Mouse (Mus musculus): ENCODE data around the gene Gnl1. TPM values are rescaled to one million over a fixed set of nuclear protein-coding genes. Genes with fewer than 3 reads are reported as not detected.
"Not testable (repeated sequence)": the region's sequence is repeated elsewhere in the genome, so short reads cannot be mapped to it uniquely, and the experiment has no call there.

The Gnl1 gene
- total RNA-seq (2021): 100 to 1,000 TPM; 186 TPM
- long read RNA-seq, experiment 1, transcript Gnl1-201 (12 exons, 2,848 nt): major isoform, 261 of 291 reads
- long read RNA-seq, experiment 1, partial matches to known transcripts: 23 of 291 reads
- long read RNA-seq, experiment 1, other reads (novel, unspliced or antisense): 7 of 291 reads
- long read RNA-seq, experiment 2, transcript Gnl1-201 (12 exons, 2,848 nt): major isoform, 216 of 255 reads
- long read RNA-seq, experiment 2, partial matches to known transcripts: 30 of 255 reads
- long read RNA-seq, experiment 2, other reads (novel, unspliced or antisense): 9 of 255 reads

DNA sequence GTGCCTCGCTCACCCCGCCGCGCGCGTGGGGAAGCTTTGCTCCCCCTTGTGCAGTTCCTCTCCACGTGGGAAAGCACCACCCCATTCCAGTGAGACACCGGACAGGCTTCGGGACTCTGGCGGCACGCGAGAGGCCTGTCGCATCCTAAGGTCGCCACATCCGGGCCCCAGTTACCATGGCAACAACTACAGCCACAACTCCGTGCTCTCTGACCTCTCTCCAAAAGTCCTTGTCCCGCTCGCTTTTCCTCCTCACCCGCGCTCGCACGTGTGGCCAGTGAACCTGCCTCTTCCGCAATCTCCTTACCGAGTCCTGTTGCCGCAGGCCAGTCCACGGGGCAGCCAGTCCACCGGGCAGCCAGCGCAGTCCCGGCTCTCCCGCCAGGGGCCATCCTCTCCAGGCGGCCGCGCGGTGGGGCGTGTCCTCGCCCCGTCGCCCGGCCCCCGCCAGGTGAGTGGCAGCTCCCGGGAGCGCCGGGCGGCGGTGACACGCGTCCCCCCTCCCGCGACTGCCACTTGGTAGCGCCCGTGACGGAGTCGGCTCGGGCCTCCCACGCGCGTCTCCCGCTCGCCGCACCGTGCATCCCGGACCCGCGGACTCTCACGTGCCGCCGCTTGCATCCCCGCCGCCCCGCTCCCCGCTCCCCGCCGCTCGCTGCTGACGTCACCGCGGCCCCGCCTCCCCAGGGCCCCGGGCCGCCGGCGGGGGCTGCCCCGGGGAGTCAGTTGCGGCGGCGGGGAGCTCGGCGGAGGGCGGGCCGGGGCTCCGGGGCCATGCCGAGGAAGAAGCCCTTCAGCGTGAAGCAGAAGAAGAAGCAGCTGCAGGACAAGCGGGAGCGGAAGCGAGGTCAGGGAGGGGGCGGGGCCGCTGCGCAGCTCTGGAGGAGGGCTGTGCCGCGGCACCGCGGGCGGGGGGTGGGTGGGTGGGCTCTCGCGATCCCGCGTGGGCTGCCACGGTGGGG, at the start of gene Gnl1, which contains the start of gene Prr3:
Gene Gnl1 (plus strand): TSS at position 451 of the 962 bp plus-strand sequence.
Gene Prr3 (minus strand): TSS at position 836 of the 962 bp plus-strand sequence.
- intact Hi-C loops (cut with DNase I): loop anchor here (1.0 kb wide), 1 partner anchor 9 kb away; no protein-coding TSS in a partner anchor
- DNase-seq (ENCODE audit: extremely low spot score in 1 of 2, low spot score in 2 of 2): peak; percentile 92 to 93
- TF ChIP-seq CTCF (IDR thresholded peaks at IDR 0.05): peak; percentile 24
- Histone ChIP-seq H3K27ac (peak within 1 kb of the TSS; percentile 95), H3K4me3 (peak within 1 kb of the TSS; percentile 79)

DNA sequence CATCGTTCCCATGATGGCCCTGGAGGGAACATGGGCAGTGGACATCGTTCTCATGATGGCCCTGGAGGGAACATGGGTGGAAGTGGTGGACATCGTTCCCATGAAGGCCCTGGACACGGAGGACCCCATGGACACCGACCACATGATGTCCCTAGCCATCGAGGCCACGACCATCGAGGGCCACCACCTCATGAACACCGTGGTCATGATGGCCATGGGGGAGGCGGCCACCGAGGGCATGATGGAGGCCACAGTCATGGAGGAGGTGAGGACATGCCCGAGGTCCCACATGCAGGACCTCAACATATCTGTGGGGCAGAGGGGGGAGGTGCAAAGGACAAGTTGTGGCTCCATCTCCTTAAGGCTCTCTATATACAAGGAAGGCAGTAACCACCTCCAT, 49.0 kb upstream of the Gnl1 start:
- Histone ChIP-seq H3K4me3 (no peak overlapping the region), H3K27ac (no peak overlapping the region)
- DNase-seq (ENCODE audit: extremely low spot score in 1 of 2, low spot score in 2 of 2): no peak
- intact Hi-C loops (cut with DNase I): loop anchor here (10.0 kb wide), 1 partner anchor 134 kb away; no protein-coding TSS in a partner anchor
- TF ChIP-seq CTCF (IDR thresholded peaks at IDR 0.05): no peak

DNA sequence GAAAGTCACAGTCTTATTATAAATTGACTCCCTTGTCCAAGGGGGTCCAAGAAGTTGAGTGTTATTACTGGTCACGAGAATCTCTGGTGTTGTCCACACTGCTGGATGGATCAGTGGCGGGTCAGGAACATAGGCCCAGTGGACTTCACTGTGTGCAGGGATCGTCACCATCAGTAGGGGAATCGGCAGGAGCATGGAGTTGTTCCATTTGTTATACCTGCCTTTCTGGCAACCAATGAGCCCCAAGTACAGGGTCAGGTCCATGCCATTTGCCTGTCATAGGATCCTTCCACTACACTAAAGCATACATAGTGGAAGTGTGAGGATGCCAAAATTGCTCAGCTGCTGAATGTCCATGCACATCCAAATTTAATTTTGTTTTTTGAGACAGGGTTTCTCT, 47.0 kb upstream of the Gnl1 start:
- TF ChIP-seq CTCF (IDR thresholded peaks at IDR 0.05): no peak
- Histone ChIP-seq H3K4me3 (no peak overlapping the region), H3K27ac (no peak overlapping the region)
- intact Hi-C loops (cut with DNase I): loop anchor here (10.0 kb wide), 1 partner anchor 132 kb away; no protein-coding TSS in a partner anchor
- no peak for DNase-seq (ENCODE audit: extremely low spot score in 1 of 2, low spot score in 2 of 2)

DNA sequence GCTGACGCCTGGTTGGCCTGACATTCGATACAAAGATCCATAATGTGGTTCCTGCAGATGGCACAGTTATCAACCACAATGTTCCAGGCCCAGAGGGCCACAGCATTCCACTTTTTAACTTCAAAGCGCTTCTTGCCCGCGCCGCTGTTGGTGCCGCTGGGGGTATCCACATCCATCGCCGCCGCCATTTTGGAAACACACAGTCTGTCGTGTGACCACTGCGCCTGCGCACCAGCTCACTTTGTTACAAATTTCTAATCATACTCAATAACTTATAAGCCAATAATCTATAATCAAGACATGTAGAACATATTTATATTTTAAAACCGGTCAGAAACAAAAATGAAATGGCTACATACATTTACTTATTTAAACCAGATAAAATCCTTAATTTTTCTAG, 43.9 kb upstream of the Gnl1 start:
- not testable (repeated sequence) for H3K27ac ChIP-seq; H3K4me3 ChIP-seq; DNase-seq (ENCODE audit: extremely low spot score in 1 of 2, low spot score in 2 of 2)
- intact Hi-C loops (cut with DNase I): loop anchor here (5.0 to 10.0 kb wide), 3 partner anchors 37 to 257 kb away; partner anchors contain the start of gene H2-T3

DNA sequence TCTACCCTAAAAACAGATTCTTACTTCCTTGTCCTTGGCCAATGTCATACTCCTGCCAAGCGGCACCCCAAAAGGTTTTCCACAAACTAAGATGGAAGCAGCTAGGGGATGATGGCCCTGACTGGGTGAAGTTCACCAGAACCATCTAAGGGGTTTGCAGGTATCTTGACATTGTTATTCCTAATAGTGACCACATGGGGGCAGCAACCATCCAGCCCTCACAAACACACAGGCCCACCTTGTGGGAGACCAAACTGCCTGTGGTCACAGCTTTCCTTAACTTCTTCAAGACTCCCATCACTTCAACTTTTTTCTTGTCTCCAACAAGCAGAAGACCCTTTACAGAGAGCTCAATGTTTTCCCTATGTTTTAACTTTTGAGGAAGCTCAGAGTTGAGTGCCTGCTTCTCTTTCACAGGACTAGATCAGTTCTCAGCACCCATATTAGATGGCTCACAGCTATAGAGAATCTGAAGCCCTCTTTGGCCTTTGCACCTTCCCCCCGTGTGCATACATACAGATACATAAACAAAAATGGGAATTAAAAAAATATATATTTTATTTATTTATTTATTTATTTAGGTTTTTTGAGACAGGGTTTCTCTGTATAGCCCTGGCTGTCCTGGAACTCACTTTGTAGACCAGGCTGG, 41.8 kb upstream of the Gnl1 start:
- Histone ChIP-seq H3K27ac (no peak overlapping the region), H3K4me3 (no peak overlapping the region)
- peak; percentile 85 for TF ChIP-seq CTCF (IDR thresholded peaks at IDR 0.05)
- intact Hi-C loops (cut with DNase I): loop anchor here (1.0 to 10.0 kb wide), 4 partner anchors 34 to 254 kb away; partner anchors contain the start of gene H2-T3
- no peak for DNase-seq (ENCODE audit: extremely low spot score in 1 of 2, low spot score in 2 of 2)

DNA sequence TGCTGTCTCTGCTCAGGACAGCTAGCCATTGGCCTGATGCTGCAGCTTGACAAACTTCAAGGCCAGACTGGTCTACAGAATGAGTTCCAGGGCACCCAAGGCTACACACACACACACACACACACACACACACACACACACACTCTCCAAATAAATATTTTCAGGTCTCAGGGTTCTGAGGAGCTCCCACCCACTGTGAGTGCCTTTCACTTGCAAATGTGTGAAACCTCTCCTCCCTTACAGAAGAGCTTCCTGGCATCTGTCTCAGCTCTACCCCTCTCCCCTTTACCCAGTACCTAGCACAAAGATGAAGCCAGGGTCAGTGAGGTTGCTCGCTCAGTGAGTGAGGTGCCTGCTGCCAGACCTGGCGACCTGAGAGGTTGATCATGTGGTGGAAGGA, 40.5 kb upstream of the Gnl1 start:
- TF ChIP-seq CTCF (IDR thresholded peaks at IDR 0.05): no peak
- H3K4me3 ChIP-seq: no peak overlapping the region
- no peak overlapping the region for H3K27ac ChIP-seq
- intact Hi-C loops (cut with DNase I): loop anchor here (5.0 to 10.0 kb wide), 3 partner anchors 33 to 253 kb away; partner anchors contain the start of gene H2-T3
- DNase-seq (ENCODE audit: extremely low spot score in 1 of 2, low spot score in 2 of 2): no peak

DNA sequence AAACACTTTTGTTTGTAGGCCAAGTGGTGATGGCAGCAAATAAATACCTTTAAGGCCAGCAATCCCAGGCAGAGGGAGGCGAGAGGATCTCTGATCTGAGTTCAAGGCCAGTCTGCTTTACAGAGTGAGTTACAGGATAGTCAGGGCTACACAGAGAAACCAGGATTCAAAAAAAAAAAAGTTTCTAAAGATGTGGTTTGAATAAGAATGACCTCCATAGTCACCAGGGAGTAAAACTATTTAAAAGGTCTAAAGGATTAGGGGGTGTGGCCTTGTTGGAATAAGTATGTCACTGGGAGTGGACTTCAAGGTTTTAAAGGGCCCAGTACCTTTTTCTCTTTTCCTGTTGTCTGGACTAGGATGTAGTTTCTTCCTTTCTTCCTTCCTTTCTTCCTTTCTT, 39.7 kb upstream of the Gnl1 start:
- no peak overlapping the region for H3K27ac ChIP-seq
- intact Hi-C loops (cut with DNase I): loop anchor here (5.0 to 10.0 kb wide), 3 partner anchors 32 to 252 kb away; partner anchors contain the start of gene H2-T3
- no peak overlapping the region for H3K4me3 ChIP-seq
- TF ChIP-seq CTCF (IDR thresholded peaks at IDR 0.05): no peak
- no peak for DNase-seq (ENCODE audit: extremely low spot score in 1 of 2, low spot score in 2 of 2)

DNA sequence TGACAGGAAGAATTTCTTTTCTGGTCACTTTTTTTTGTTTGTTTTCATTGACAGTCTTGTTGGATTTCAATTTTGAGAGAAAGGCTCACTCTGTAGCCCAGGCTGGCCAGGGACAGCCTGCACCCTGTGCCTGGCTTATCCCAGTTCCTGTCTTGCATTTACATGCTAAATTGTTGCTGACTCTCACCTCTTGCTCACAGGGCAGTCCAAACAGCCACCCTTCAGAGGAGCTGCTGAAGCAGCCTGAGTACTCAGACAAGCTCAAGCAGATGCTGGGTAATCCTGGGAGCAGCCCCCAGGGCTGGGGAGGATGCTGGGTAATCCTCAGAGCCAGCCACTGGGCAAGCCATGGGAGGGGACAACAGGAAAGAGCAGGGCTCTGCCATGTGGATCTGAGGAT, 28.7 kb upstream of the Gnl1 start:
- DNase-seq (ENCODE audit: extremely low spot score in 1 of 2, low spot score in 2 of 2); intact Hi-C loops (cut with DNase I); H3K4me3 ChIP-seq; H3K27ac ChIP-seq: not testable (repeated sequence)

DNA sequence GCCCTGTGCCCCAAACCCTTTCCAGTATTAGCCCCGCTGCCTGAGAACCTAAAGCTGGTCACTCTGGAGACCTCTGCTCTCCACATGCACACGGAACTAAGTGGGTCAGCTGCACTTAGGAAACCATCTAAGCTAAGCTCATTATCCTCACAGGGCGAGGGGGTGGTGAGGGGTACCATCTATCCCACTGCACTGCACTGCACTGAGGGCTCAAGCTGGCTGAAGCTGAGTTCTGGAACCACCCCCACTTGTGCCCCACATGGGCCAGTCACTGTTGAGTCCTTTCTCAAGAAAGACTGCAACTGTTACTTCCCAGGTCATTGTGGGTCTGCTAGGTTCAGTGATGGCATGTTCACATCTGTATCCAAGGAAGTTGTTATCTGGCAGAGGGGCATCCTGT, 27.1 kb upstream of the Gnl1 start:
- DNase-seq (ENCODE audit: extremely low spot score in 1 of 2, low spot score in 2 of 2); H3K27ac ChIP-seq; H3K4me3 ChIP-seq; intact Hi-C loops (cut with DNase I): not testable (repeated sequence)

DNA sequence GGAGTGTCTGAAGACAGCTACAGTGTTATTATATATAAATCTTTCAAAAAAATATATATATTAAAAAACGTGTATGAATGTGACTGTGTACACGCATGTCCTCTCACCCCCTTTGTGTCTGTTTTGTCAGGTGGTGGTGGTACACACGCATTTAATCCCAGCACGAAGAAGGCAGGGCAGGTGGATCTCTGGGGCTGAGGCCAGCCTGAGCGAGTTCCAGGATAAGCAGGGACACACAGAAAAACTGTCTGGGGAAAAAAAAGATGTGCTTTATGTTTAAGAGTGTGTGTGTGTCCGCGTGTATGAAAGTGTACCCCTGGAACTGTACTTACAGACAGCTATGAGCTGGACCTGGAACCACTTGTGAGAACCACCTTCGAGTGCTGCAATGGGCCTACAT, 25.0 kb upstream of the Gnl1 start:
- DNase-seq (ENCODE audit: extremely low spot score in 1 of 2, low spot score in 2 of 2): no peak
- H3K4me3 ChIP-seq: no peak overlapping the region
- intact Hi-C loops (cut with DNase I): no loop called here
- no peak for TF ChIP-seq CTCF (IDR thresholded peaks at IDR 0.05)
- no peak overlapping the region for H3K27ac ChIP-seq

DNA sequence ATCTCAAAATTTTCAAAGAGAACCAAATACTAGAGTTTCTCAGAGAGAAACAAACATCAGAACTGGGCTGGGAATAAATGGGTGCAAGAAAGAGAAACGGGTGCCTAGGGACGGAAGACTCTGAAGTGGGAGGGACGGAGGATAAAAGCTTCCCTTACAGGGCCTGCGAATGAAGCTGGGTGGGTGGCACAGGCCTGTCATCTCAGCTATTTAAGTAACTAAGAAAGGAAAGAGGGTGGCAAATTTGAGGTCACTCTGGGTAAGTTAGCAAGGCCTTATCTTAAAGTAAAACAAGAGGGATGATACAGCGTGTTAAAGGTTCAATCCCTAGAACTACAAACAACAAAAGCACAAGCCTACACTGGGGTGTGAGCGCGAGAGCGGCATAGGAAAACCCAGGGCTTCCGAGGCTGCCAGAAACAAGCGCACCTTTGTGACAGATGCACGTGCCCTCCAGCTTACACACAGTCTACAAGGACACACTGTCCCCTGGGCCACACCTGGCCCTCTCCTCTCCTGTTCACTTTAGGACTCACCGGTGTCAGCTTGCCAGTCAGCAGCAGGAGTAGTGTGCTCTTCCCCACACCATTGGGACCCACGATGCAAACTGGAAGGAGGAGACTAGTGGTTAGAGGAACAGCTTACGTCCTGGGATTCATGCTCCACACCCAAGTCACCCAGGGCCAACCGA, 21.0 kb upstream of the Gnl1 start:
- TF ChIP-seq CTCF (IDR thresholded peaks at IDR 0.05): no peak
- intact Hi-C loops (cut with DNase I): no loop called here

More for the DNA sequence above, 21.0 kb upstream of the Gnl1 start:
- Histone ChIP-seq H3K4me3 (no peak overlapping the region), H3K27ac (no peak overlapping the region)
- no peak for DNase-seq (ENCODE audit: extremely low spot score in 1 of 2, low spot score in 2 of 2)
